9 mouse cellular contexts compared by ENCODE assay signal in genomic region chr11:88848590-88848989, GRCm38 (mm10). TPM values are rescaled to one million over a fixed set of nuclear protein-coding genes. Genes with fewer than 3 reads are reported as not detected.
DNase-seq lines count a peak whose midpoint lies in the region; ATAC-seq lines count a peak whose summit lies in the region.
"Had no signal": no experiment of that assay in that cellular context is flagged by ENCODE, and none has a peak within 500 bp of the region (broad histone marks: within the 10 kb centered on the region; RNA-seq: fewer than 3 reads in every experiment).

No protein-coding gene starts in this region.

- no peak for ATAC-seq in midbrain, embryonic 16.5 days
- peak; percentile 30; the same call in 1 of the 2 replicates for ATAC-seq in erythroblast, adult 5-6 weeks (replicated peaks; ENCODE audit: low FRiP score, poor library complexity, severe bottlenecking)
- ATAC-seq in hematopoietic stem cell, adult 5-6 weeks (replicated peaks in 1 of 2; ENCODE audit: insufficient read depth in 1 of 2, low FRiP score in 2 of 2, low TSS enrichment in 1 of 2, low read depth in 1 of 2, poor library complexity in 2 of 2, severe bottlenecking in 2 of 2), result peak; percentile 30 to 60; a peak in 2 of 4 replicates
- peak; percentile 53 for ATAC-seq in megakaryocyte, adult 5-6 weeks (ENCODE audit: poor library complexity, severe bottlenecking)

- H3K27me3 ChIP-seq in midbrain, embryonic 10.5 days (ENCODE audit: low read depth, poor library complexity, severe bottlenecking), result no peaks in the 10 kb centered on the region
- H3K27me3 ChIP-seq in midbrain, embryonic 16.5 days (ENCODE audit: control insufficient read depth, insufficient read depth, low read depth, low read length), result no peaks in the 10 kb centered on the region
- H3K27me3 ChIP-seq: megakaryocyte, embryonic 14.5 days had no signal

- peaks cover 22% of the 10 kb centered on the region for H3K4me1 ChIP-seq in midbrain, embryonic 10.5 days
- peaks cover 11% of the 10 kb centered on the region; the same call in 1 of the 2 replicates for H3K4me1 ChIP-seq in midbrain, embryonic 16.5 days (ENCODE audit: control insufficient read depth, insufficient read depth, low read length)

- H3K27ac ChIP-seq in midbrain, embryonic 10.5 days (replicated peaks), result peak overlapping the region; percentile 81
- no peak overlapping the region for H3K27ac ChIP-seq in midbrain, embryonic 16.5 days (ENCODE audit: low read length)

- H3K4me3 ChIP-seq in midbrain, embryonic 10.5 days, result no peak overlapping the region
- H3K4me3 ChIP-seq in midbrain, embryonic 16.5 days (ENCODE audit: low read depth, low read length), result no peak overlapping the region
- H3K4me3 ChIP-seq: megakaryocyte, embryonic 14.5 days had no signal

- no peaks in the 10 kb centered on the region for H3K9me3 ChIP-seq in midbrain, embryonic 10.5 days (replicated peaks)
- H3K9me3 ChIP-seq in midbrain, embryonic 16.5 days (replicated peaks; ENCODE audit: control insufficient read depth, low read length, poor library complexity, severe bottlenecking), result no peaks in the 10 kb centered on the region
- H3K9me3 ChIP-seq: megakaryocyte, embryonic 14.5 days had no signal

- no peak overlapping the region for H3K4me2 ChIP-seq in midbrain, embryonic 16.5 days (ENCODE audit: low read length)

- H3K9ac ChIP-seq in midbrain, embryonic 16.5 days (ENCODE audit: low read depth, low read length), result no peak overlapping the region

- peak; percentile 85 for DNase-seq in midbrain, embryonic 10.5 days (ENCODE audit: low spot score)
- DNase-seq in adrenal gland, postnatal 25 days, result peak; percentile 59
- peak; percentile 40 to 62 for DNase-seq in layer of hippocampus, postnatal 10 days (ENCODE audit: low spot score in 2 of 2)
- DNase-seq in thymus, postnatal 14 days, result peak; percentile 51

- peaks cover 23% of the 10 kb centered on the region for H3K36me3 ChIP-seq in midbrain, embryonic 10.5 days
- H3K36me3 ChIP-seq in midbrain, embryonic 16.5 days (ENCODE audit: control insufficient read depth, insufficient read depth, low read length), result peaks cover 22% of the 10 kb centered on the region

- 26% methylated on average over 5 of the region's 5 CpGs for WGBS in midbrain, embryonic 10.5 days
- 20% methylated on average over 5 of the region's 5 CpGs for WGBS in midbrain, embryonic 16.5 days

RNA-seq across cellular contexts. Expression of gene Akap1, which starts 15.8 kb away (rescaled TPM):
- 19.1 and 20.7 TPM in 2 replicates for polyA plus RNA-seq in midbrain, embryonic 10.5 days (2016; fragmentation: Nextera tagmentation; extraction: Ambion mirVana)
- 31.2 and 33.3 TPM in 2 replicates for polyA plus RNA-seq in midbrain, embryonic 16.5 days (2015; fragmentation: Nextera tagmentation; extraction: Ambion mirVana)
- total RNA-seq in adrenal gland, postnatal 25 days (2021), result 126 and 129 TPM in 2 replicates
- 1.0 and 3.7 TPM in 2 replicates for total RNA-seq in erythroblast, adult 5-6 weeks (2015; ENCODE audit: low replicate concordance)
- total RNA-seq in erythroblast, adult 5-6 weeks (2017; ENCODE audit: low replicate concordance), result 0.98 and 3.7 TPM in 2 replicates
- total RNA-seq in hematopoietic stem cell, adult 5-6 weeks (2017), result 16.7 and 22.4 TPM in 2 replicates
- total RNA-seq in layer of hippocampus, postnatal 10 days (2021), result 10 to 100 TPM; 44.1 to 45.8 TPM
- 1.8 and 2.1 TPM in 2 replicates for total RNA-seq in megakaryocyte, adult 5-6 weeks (2015)
- total RNA-seq in megakaryocyte, adult 5-6 weeks (2017), result 2.3 and 6.6 TPM in 2 replicates
